Mouse (Mus musculus): ENCODE results near the gene Thegl. TPM values are rescaled to one million over a fixed set of nuclear protein-coding genes. Genes with fewer than 3 reads are reported as not detected.

The Thegl gene
- total and polyA plus RNA-seq, 3 experiments: not detected

DNA sequence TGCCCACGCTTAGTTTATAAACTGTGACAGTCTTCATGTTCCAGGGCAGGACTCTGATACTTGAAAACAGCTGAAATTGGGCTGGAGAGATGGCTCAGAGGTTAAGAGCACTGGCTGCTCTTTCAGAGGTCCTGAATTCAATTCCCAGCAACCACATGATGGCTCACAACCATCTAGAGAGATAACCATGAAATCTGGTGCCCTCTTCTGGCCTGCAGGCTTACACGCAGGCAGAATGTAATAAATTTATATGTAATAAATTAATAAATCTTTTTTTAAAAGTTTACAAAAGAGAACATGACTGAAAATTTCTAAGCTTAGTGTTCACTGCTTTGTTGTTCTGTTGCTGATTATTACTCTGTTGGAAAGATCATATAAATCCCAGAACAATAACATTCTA, 55.2 kb downstream of the Thegl start:
- peaks cover 0 to 2% of the 10 kb centered on the region in 2 experiments; a peak in 1 of 4 replicates for H3K27me3 ChIP-seq (ENCODE audit: control insufficient read depth in 1 of 2, insufficient read depth in 2 of 2, low read length in 2 of 2)
- no peaks in the 10 kb centered on the region for H3K79me2 ChIP-seq (ENCODE audit: control insufficient read depth, insufficient read depth, low read length, poor library complexity)
- no peak overlapping the region for H3K27ac ChIP-seq (ENCODE audit: control insufficient read depth, low read depth, low read length)
- peak; percentile 64 for DNase-seq (ENCODE audit: low read depth, low spot score)
- H3K36me3 ChIP-seq (ENCODE audit: control insufficient read depth in 1 of 2, insufficient read depth in 2 of 2, low read length in 2 of 2): no peaks in the 10 kb centered on the region
- H3K9me3 ChIP-seq (replicated peaks; ENCODE audit: insufficient read depth, low read length): no peaks in the 10 kb centered on the region
- TF ChIP-seq RAD21 (IDR thresholded peaks at IDR 0.05; ENCODE audit: low read depth, low read length) (peak; percentile 54), ZC3H11A (IDR thresholded peaks at IDR 0.05; ENCODE audit: low read depth, low read length) (peak; percentile 49), CTCF (IDR thresholded peaks at IDR 0.05 in 2 of 3, conservative IDR thresholded peaks at IDR 0.05 in 1 of 3; ENCODE audit: control insufficient read depth in 1 of 3, insufficient read depth in 1 of 3, low read depth in 2 of 3, low read length in 3 of 3, poor library complexity in 1 of 3, severe bottlenecking in 1 of 3) (peak in 2 of 3 experiments; percentile 45 to 58; a peak in 4 of 6 replicates), MAFK (IDR thresholded peaks at IDR 0.05; ENCODE audit: borderline replicate concordance, low read depth, low read length) (no peak), SMC3 (IDR thresholded peaks at IDR 0.05; ENCODE audit: low read depth, low read length) (peak; percentile 61)
- no peak overlapping the region for H3K9ac ChIP-seq (ENCODE audit: control insufficient read depth, low read depth, low read length, poor library complexity, severe bottlenecking)
- H3K4me3 ChIP-seq (ENCODE audit: control insufficient read depth in 1 of 2, insufficient read depth in 1 of 2, low read depth in 2 of 2, low read length in 2 of 2): no peak overlapping the region
- H3K4me1 ChIP-seq (ENCODE audit: control insufficient read depth in 1 of 2, insufficient read depth in 2 of 2, low read length in 2 of 2): no peaks in the 10 kb centered on the region; a peak in 2 of 4 replicates

- Histone ChIP-seq H3K27me3 (ENCODE audit: control insufficient read depth in 1 of 2, insufficient read depth in 2 of 2, low read length in 2 of 2) (peaks cover 0 to 2% of the 10 kb centered on the region in 2 experiments; a peak in 1 of 4 replicates), H3K79me2 (ENCODE audit: control insufficient read depth, insufficient read depth, low read length, poor library complexity) (no peaks in the 10 kb centered on the region)
These were observed 55.8 kb downstream of the Thegl start for GRCm38 (mm10) chr5:77071626-77072025.

DNA sequence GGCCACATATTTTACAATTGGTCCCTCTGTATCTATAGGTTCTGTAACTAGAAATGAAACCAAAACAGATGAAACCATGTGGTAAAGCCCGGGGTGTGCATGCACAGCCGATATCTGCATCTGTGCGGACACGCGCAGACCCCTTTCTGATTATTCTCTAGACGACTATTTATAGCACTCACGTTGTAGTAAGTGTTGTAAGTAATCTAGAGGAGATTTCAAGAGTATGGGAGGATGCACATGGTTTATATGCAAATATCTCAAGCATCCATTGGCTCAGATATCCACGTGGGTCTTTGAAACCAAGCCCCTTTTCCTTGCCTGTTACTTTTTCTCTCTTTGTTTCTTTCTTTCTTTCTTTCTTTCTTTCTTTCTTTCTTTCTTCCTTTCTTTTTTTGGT, 58.0 kb downstream of the Thegl start:
- Histone ChIP-seq H3K27ac (ENCODE audit: control insufficient read depth, low read depth, low read length) (no peak overlapping the region), H3K4me3 (ENCODE audit: control insufficient read depth in 1 of 2, insufficient read depth in 1 of 2, low read depth in 2 of 2, low read length in 2 of 2) (peak overlapping the region; percentile 42 to 47), H3K79me2 (ENCODE audit: control insufficient read depth, insufficient read depth, low read length, poor library complexity) (no peaks in the 10 kb centered on the region), H3K9me3 (replicated peaks; ENCODE audit: insufficient read depth, low read length) (no peaks in the 10 kb centered on the region), H3K4me1 (ENCODE audit: control insufficient read depth in 1 of 2, insufficient read depth in 2 of 2, low read length in 2 of 2) (no peaks in the 10 kb centered on the region; a peak in 2 of 4 replicates), H3K36me3 (ENCODE audit: control insufficient read depth in 1 of 2, insufficient read depth in 2 of 2, low read length in 2 of 2) (no peaks in the 10 kb centered on the region), H3K27me3 (ENCODE audit: control insufficient read depth in 1 of 2, insufficient read depth in 2 of 2, low read length in 2 of 2) (no peaks in the 10 kb centered on the region), H3K9ac (ENCODE audit: control insufficient read depth, low read depth, low read length, poor library complexity, severe bottlenecking) (0 out of 2 replicates have a peak overlapping the region, but pooled peaks have one; percentile 5)
- DNase-seq (ENCODE audit: low read depth, low spot score): peak; percentile 65
- TF ChIP-seq NRF1 (IDR thresholded peaks at IDR 0.05; ENCODE audit: insufficient read depth, low read depth, low read length, poor library complexity, severe bottlenecking) (0 out of 2 replicates have a peak, but pooled peaks have one; percentile 14), GATA1 (IDR thresholded peaks at IDR 0.05; ENCODE audit: low read depth, low read length) (peak; percentile 29; the same call in 1 of the 2 replicates), MEF2A (IDR thresholded peaks at IDR 0.05; ENCODE audit: extremely low read depth, insufficient replicate concordance, low read depth, low read length, poor library complexity, severe bottlenecking) (0 out of 2 replicates have a peak, but pooled peaks have one; percentile 14), TBP (IDR thresholded peaks at IDR 0.05; ENCODE audit: low read depth, low read length) (0 out of 2 replicates have a peak, but pooled peaks have one; percentile 28), GABPA (IDR thresholded peaks at IDR 0.05; ENCODE audit: low read depth, low read length) (no peak), RAD21 (IDR thresholded peaks at IDR 0.05; ENCODE audit: low read depth, low read length) (no peak), EP300 (IDR thresholded peaks at IDR 0.05; ENCODE audit: low read depth in 1 of 2, low read length in 2 of 2) (no peak), ETS1 (IDR thresholded peaks at IDR 0.05; ENCODE audit: low read depth, low read length) (peak; percentile 47; the same call in 1 of the 2 replicates), TAL1 (IDR thresholded peaks at IDR 0.05; ENCODE audit: low read length) (no peak), UBTF (IDR thresholded peaks at IDR 0.05; ENCODE audit: borderline replicate concordance, insufficient read depth, low read depth, low read length) (no peak), ZMIZ1 (IDR thresholded peaks at IDR 0.05; ENCODE audit: low read depth, low read length) (no peak), CHD2 (IDR thresholded peaks at IDR 0.05; ENCODE audit: low read length) (no peak), MAFK (IDR thresholded peaks at IDR 0.05; ENCODE audit: borderline replicate concordance, low read depth, low read length) (no peak), MXI1 (IDR thresholded peaks at IDR 0.05; ENCODE audit: low read depth, low read length) (peak; percentile 51; the same call in 1 of the 2 replicates), JUND (IDR thresholded peaks at IDR 0.05; ENCODE audit: low read depth, low read length) (no peak), USF2 (IDR thresholded peaks at IDR 0.05; ENCODE audit: borderline replicate concordance in 1 of 2, insufficient read depth in 1 of 2, low read depth in 1 of 2, low read length in 2 of 2) (peak in 1 of 2 experiments; percentile 59; a peak in 2 of 4 replicates), USF1 (IDR thresholded peaks at IDR 0.05; ENCODE audit: low read depth, low read length) (peak; percentile 85), TCF12 (IDR thresholded peaks at IDR 0.05; ENCODE audit: low read depth, low read length) (no peak)

More at GRCm38 (mm10) chr5:77071626-77072025, 55.8 kb downstream of the Thegl start:
- Histone ChIP-seq H3K27ac (ENCODE audit: control insufficient read depth, low read depth, low read length) (no peak overlapping the region), H3K9ac (ENCODE audit: control insufficient read depth, low read depth, low read length, poor library complexity, severe bottlenecking) (no peak overlapping the region), H3K4me3 (ENCODE audit: control insufficient read depth in 1 of 2, insufficient read depth in 1 of 2, low read depth in 2 of 2, low read length in 2 of 2) (no peak overlapping the region), H3K9me3 (replicated peaks; ENCODE audit: insufficient read depth, low read length) (no peaks in the 10 kb centered on the region), H3K36me3 (ENCODE audit: control insufficient read depth in 1 of 2, insufficient read depth in 2 of 2, low read length in 2 of 2) (no peaks in the 10 kb centered on the region), H3K4me1 (ENCODE audit: control insufficient read depth in 1 of 2, insufficient read depth in 2 of 2, low read length in 2 of 2) (no peaks in the 10 kb centered on the region; a peak in 2 of 4 replicates)
- DNase-seq (ENCODE audit: low read depth, low spot score): peak; percentile 45
- TF ChIP-seq RAD21 (IDR thresholded peaks at IDR 0.05; ENCODE audit: low read depth, low read length) (peak; percentile 51), CTCF (IDR thresholded peaks at IDR 0.05 in 2 of 3, conservative IDR thresholded peaks at IDR 0.05 in 1 of 3; ENCODE audit: control insufficient read depth in 1 of 3, insufficient read depth in 1 of 3, low read depth in 2 of 3, low read length in 3 of 3, poor library complexity in 1 of 3, severe bottlenecking in 1 of 3) (peak in 1 of 3 experiments; percentile 61; a peak in 2 of 6 replicates), ZC3H11A (IDR thresholded peaks at IDR 0.05; ENCODE audit: low read depth, low read length) (peak; percentile 38; the same call in 1 of the 2 replicates), SMC3 (IDR thresholded peaks at IDR 0.05; ENCODE audit: low read depth, low read length) (peak; percentile 80), MXI1 (IDR thresholded peaks at IDR 0.05; ENCODE audit: low read depth, low read length) (no peak; the same call in 1 of the 2 replicates)

Measured in MEL (cell line).